Mouse (Mus musculus) heart, postnatal 0 days (tissue): ENCODE data around the gene Oat.

ENCODE experiments used
- CTCF ChIP-seq: IDR thresholded peaks from 2 replicates; pipeline ENCODE4 v1.5.1; 2016; ENCODE audit warnings: antibody characterized with exemption, control low read depth, low read depth
- EP300 ChIP-seq: IDR thresholded peaks from 2 replicates; pipeline ENCODE4 v1.6.1; 2016; ENCODE audit warnings: antibody characterized with exemption, low read depth

GRCm38 (mm10) chr7:132587167-132587566 lies 11.0 kb upstream of the Oat start:
- TF ChIP-seq CTCF (no peak), EP300 (no peak)
